Mouse (Mus musculus): ENCODE data around the gene Eomes. TPM values are rescaled to one million over a fixed set of nuclear protein-coding genes. Genes with fewer than 3 reads are reported as not detected.

The Eomes gene
- polyA plus RNA-seq, 1 experiment = 0.85 TPM

- 41% methylated on average over 14 of the region's 14 CpGs for WGBS
- Histone ChIP-seq H3K4me3 (replicated peaks; ENCODE audit: control insufficient read depth, low read depth, low read length) (no peak overlapping the region), H3K27ac (ENCODE audit: control insufficient read depth, insufficient read depth, low read depth, low read length, poor library complexity) (no peak overlapping the region), H3K4me1 (ENCODE audit: control insufficient read depth, insufficient read depth, low read length) (no peaks in the 10 kb centered on the region)
- TF ChIP-seq POLR2A (IDR thresholded peaks at IDR 0.05; ENCODE audit: borderline replicate concordance, control insufficient read depth, low read depth, low read length) (no peak), CTCF (IDR thresholded peaks at IDR 0.05; ENCODE audit: control insufficient read depth, insufficient read depth, low read length) (no peak)
Observed at GRCm38 (mm10) chr9:118468301-118468700, 9.7 kb upstream of the Eomes start.

- 23% methylated on average over 16 of the region's 16 CpGs for WGBS
Observed at GRCm38 (mm10) chr9:118469272-118469671, 8.7 kb upstream of the Eomes start.

GRCm38 (mm10) chr9:118471296-118471695, 6.7 kb upstream of the Eomes start:
- Histone ChIP-seq H3K4me3 (replicated peaks; ENCODE audit: control insufficient read depth, low read depth, low read length) (no peak overlapping the region), H3K4me1 (ENCODE audit: control insufficient read depth, insufficient read depth, low read length) (no peaks in the 10 kb centered on the region), H3K27ac (ENCODE audit: control insufficient read depth, insufficient read depth, low read depth, low read length, poor library complexity) (no peak overlapping the region)
- no peak for TF ChIP-seq CTCF (IDR thresholded peaks at IDR 0.05; ENCODE audit: control insufficient read depth, insufficient read depth, low read length)
- no peak for TF ChIP-seq POLR2A (IDR thresholded peaks at IDR 0.05; ENCODE audit: borderline replicate concordance, control insufficient read depth, low read depth, low read length)
- 47% methylated on average over 3 of the region's 3 CpGs for whole genome bisulfite sequencing

More at GRCm38 (mm10) chr9:118469272-118469671, 8.7 kb upstream of the Eomes start:
- Histone ChIP-seq H3K4me3 (replicated peaks; ENCODE audit: control insufficient read depth, low read depth, low read length) (no peak overlapping the region), H3K27ac (ENCODE audit: control insufficient read depth, insufficient read depth, low read depth, low read length, poor library complexity) (no peak overlapping the region), H3K4me1 (ENCODE audit: control insufficient read depth, insufficient read depth, low read length) (no peaks in the 10 kb centered on the region)
- no peak for TF ChIP-seq CTCF (IDR thresholded peaks at IDR 0.05; ENCODE audit: control insufficient read depth, insufficient read depth, low read length)
- no peak for TF ChIP-seq POLR2A (IDR thresholded peaks at IDR 0.05; ENCODE audit: borderline replicate concordance, control insufficient read depth, low read depth, low read length)

GRCm38 (mm10) chr9:118476211-118476765, 1.7 kb upstream of the Eomes start:
- WGBS = 4% methylated on average over 22 of the region's 22 CpGs
- Histone ChIP-seq H3K4me3 (replicated peaks; ENCODE audit: control insufficient read depth, low read depth, low read length) (no peak overlapping the region), H3K27ac (ENCODE audit: control insufficient read depth, insufficient read depth, low read depth, low read length, poor library complexity) (no peak overlapping the region), H3K4me1 (ENCODE audit: control insufficient read depth, insufficient read depth, low read length) (no peaks in the 10 kb centered on the region)
- TF ChIP-seq CTCF (IDR thresholded peaks at IDR 0.05; ENCODE audit: control insufficient read depth, insufficient read depth, low read length) (no peak), POLR2A (IDR thresholded peaks at IDR 0.05; ENCODE audit: borderline replicate concordance, control insufficient read depth, low read depth, low read length) (no peak)

- no peak overlapping the region for H3K4me3 ChIP-seq (replicated peaks; ENCODE audit: control insufficient read depth, low read depth, low read length)
- no peak overlapping the region for H3K27ac ChIP-seq (ENCODE audit: control insufficient read depth, insufficient read depth, low read depth, low read length, poor library complexity)
- WGBS = under 1% methylated on average over 33 of the region's 33 CpGs
- no peaks in the 10 kb centered on the region for H3K4me1 ChIP-seq (ENCODE audit: control insufficient read depth, insufficient read depth, low read length)
- no peak for TF ChIP-seq POLR2A (IDR thresholded peaks at IDR 0.05; ENCODE audit: borderline replicate concordance, control insufficient read depth, low read depth, low read length)
- no peak for TF ChIP-seq CTCF (IDR thresholded peaks at IDR 0.05; ENCODE audit: control insufficient read depth, insufficient read depth, low read length)
Observed at GRCm38 (mm10) chr9:118476766-118477271, 1.2 kb upstream of the Eomes start.

- TF ChIP-seq CTCF (IDR thresholded peaks at IDR 0.05; ENCODE audit: control insufficient read depth, insufficient read depth, low read length) (no peak), POLR2A (IDR thresholded peaks at IDR 0.05; ENCODE audit: borderline replicate concordance, control insufficient read depth, low read depth, low read length) (no peak)
- 1% methylated on average over 31 of the region's 31 CpGs for WGBS
Observed at GRCm38 (mm10) chr9:118477281-118477931, 606 bp upstream of the Eomes start.

GRCm38 (mm10) chr9:118478458-118478838, 436 bp downstream of the Eomes start:
- 2% methylated on average over 22 of the region's 29 CpGs for WGBS
- Histone ChIP-seq H3K4me1 (ENCODE audit: control insufficient read depth, insufficient read depth, low read length) (no peaks in the 10 kb centered on the region), H3K4me3 (replicated peaks; ENCODE audit: control insufficient read depth, low read depth, low read length) (no peak overlapping the region), H3K27ac (ENCODE audit: control insufficient read depth, insufficient read depth, low read depth, low read length, poor library complexity) (no peak overlapping the region; the same call in 1 of the 2 replicates)
- TF ChIP-seq POLR2A (IDR thresholded peaks at IDR 0.05; ENCODE audit: borderline replicate concordance, control insufficient read depth, low read depth, low read length) = no peak
- no peak for TF ChIP-seq CTCF (IDR thresholded peaks at IDR 0.05; ENCODE audit: control insufficient read depth, insufficient read depth, low read length)

More at GRCm38 (mm10) chr9:118477281-118477931, 606 bp upstream of the Eomes start:
- Histone ChIP-seq H3K4me3 (replicated peaks; ENCODE audit: control insufficient read depth, low read depth, low read length) (no peak overlapping the region), H3K27ac (ENCODE audit: control insufficient read depth, insufficient read depth, low read depth, low read length, poor library complexity) (no peak overlapping the region; the same call in 1 of the 2 replicates), H3K4me1 (ENCODE audit: control insufficient read depth, insufficient read depth, low read length) (no peaks in the 10 kb centered on the region)

- Histone ChIP-seq H3K27ac (ENCODE audit: control insufficient read depth, insufficient read depth, low read depth, low read length, poor library complexity) (peak overlapping the region; percentile 10; the same call in 1 of the 2 replicates), H3K4me3 (replicated peaks; ENCODE audit: control insufficient read depth, low read depth, low read length) (no peak overlapping the region), H3K4me1 (ENCODE audit: control insufficient read depth, insufficient read depth, low read length) (no peaks in the 10 kb centered on the region)
- whole genome bisulfite sequencing = 2% methylated on average over 87 of the region's 87 CpGs
- no peak for TF ChIP-seq POLR2A (IDR thresholded peaks at IDR 0.05; ENCODE audit: borderline replicate concordance, control insufficient read depth, low read depth, low read length)
- no peak for TF ChIP-seq CTCF (IDR thresholded peaks at IDR 0.05; ENCODE audit: control insufficient read depth, insufficient read depth, low read length)
Observed at GRCm38 (mm10) chr9:118478839-118479507, 961 bp downstream of the Eomes start.

Measured in bone marrow, adult 2 months (tissue).